Mouse (Mus musculus) forebrain, postnatal 0 days (tissue): ENCODE measurements at regions not wholly inside any gene's neighbourhood (a gene's known extent, or its start where the extent isn't known, plus 50 kb on each side); places are given as distances from the start of the nearest gene placed in this dataset.

ENCODE experiments used
- ATAC-seq: fragments of 200-750 bp; cut with Nextera tagmentation; 2 replicates; pipeline ENCODE4 v1.8.0; 2017; ENCODE audit warnings: mild to moderate bottlenecking, moderate library complexity
- DNase-seq: peaks from one replicate; pipeline ENCODE4 v3.0.0-alpha.2; 2015
- H3K27ac ChIP-seq: fragments of 300-500 bp; sonication (generic); 2 replicates; pipeline ENCODE4 v1.5.1; 2014; ENCODE audit warnings: low read depth, mild to moderate bottlenecking, antibody characterized with exemption, low read length, moderate library complexity, mixed read lengths
- H3K27me3 ChIP-seq: fragments of 300-500 bp; sonication (generic); 2 replicates; pipeline ENCODE4 v1.6.1; 2014; ENCODE audit warnings: mild to moderate bottlenecking, low read length, mixed read lengths; ENCODE audit not compliant: insufficient read depth
- H3K36me3 ChIP-seq: fragments of 300-500 bp; sonication (generic); 2 replicates; pipeline ENCODE4 v1.6.1; 2014; ENCODE audit warnings: mild to moderate bottlenecking, moderate library complexity; ENCODE audit not compliant: insufficient read depth
- H3K4me1 ChIP-seq: fragments of 300-500 bp; sonication (generic); 2 replicates; pipeline ENCODE4 v1.6.1; 2014; ENCODE audit warnings: antibody characterized with exemption; ENCODE audit not compliant: insufficient read depth
- H3K4me2 ChIP-seq: fragments of 300-500 bp; sonication (generic); 2 replicates; pipeline ENCODE4 v1.6.1; 2014; ENCODE audit warnings: low read depth, mild to moderate bottlenecking, moderate library complexity
- H3K4me3 ChIP-seq: fragments of 300-500 bp; sonication (generic); 2 replicates; pipeline ENCODE4 v1.5.1; 2014; ENCODE audit warnings: low read depth, low read length, mixed read lengths
- H3K9ac ChIP-seq: fragments of 300-500 bp; sonication (generic); 2 replicates; pipeline ENCODE4 v1.6.1; 2014; ENCODE audit warnings: mild to moderate bottlenecking
- H3K9me3 ChIP-seq: fragments of 300-500 bp; sonication (generic); 2 replicates; pipeline ENCODE4 v1.6.1; 2016; ENCODE audit warnings: low read length
- CTCF ChIP-seq: sonication (generic); IDR thresholded peaks from 2 replicates; pipeline ENCODE4 v1.5.1; 2016; ENCODE audit warnings: antibody characterized with exemption, control low read depth, low read depth
- WGBS: fragments of 180-500 bp; shearing (Covaris S2); extraction: QIAGEN DNeasy Blood & Tissue Kit; methylation state at CpG from one replicate; pipeline ENCODE4 v1.1.7; 2014; 5-methylcytosine and 5-hydroxymethylcytosine counted together

DNA sequence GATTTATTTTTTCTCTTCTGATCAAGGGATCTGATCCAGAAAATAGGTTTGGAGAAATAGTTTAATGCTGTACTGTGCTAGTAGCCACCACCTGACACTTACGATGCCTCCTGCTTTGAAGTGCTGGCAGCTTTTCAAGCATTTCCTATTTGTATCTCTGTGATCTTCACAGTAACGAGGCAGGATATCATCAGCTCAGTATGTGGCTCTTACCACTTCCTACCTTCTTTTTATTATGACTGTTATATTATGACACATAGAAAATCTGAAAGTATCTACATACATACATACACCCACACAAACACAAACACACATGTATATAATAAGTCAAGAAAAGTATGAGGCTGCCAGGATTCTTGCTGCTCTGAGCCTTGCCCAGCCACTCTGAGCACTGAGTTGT lies 124.4 kb upstream of the Fut8 start:
- Histone ChIP-seq H3K27me3 (no peaks in the 10 kb centered on the region), H3K9ac (no peak overlapping the region), H3K9me3 (no peaks in the 10 kb centered on the region), H3K4me3 (no peak overlapping the region), H3K27ac (no peak overlapping the region), H3K4me1 (no peaks in the 10 kb centered on the region), H3K36me3 (no peaks in the 10 kb centered on the region), H3K4me2 (no peak overlapping the region)
- TF ChIP-seq CTCF: no peak
- no peak for ATAC-seq
- 56% methylated on average over 2 of the region's 2 CpGs for WGBS
- DNase-seq: no peak

DNA sequence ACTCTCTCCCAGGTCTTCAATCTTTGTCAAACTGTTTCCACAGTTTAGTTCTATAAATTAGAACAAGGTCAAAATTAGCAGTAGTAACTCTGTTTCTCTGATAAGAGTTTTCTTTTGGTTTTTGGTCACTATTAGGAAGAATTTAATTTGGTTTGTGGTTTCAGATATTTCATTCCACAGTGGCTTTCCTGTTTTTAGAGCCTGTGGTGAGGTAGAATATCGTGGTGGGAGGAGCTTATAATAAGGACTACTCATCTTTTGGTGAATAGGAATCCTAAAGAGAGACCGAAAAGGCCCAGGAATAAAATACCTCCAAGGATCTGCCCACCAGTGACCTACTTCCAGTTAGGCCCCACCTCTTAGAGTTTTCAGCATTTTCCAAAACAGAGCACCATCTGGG lies 125.8 kb upstream of the Fut8 start:
- TF ChIP-seq CTCF: no peak
- ATAC-seq: no peak

DNA sequence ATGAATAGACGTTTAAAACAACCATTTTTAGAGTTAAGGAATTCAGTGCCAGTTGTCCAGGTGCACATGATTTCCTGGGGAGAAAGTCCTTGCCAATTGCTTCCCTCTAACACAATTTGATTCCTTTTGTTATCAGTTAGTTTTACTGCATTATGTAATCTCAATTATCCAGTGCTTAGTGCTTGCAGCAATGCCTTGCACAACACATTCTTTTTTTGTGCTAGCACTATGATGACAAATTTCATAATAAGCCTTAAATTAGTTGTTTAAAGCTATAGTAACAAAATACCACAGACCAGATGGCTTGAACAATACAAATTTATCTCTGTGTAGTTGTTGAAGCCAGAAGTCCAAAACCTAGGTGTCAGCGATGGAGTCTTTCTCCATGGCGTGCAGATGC lies 130.7 kb upstream of the Fut8 start:
- no peak for DNase-seq
- Histone ChIP-seq H3K4me2 (no peak overlapping the region), H3K27me3 (no peaks in the 10 kb centered on the region), H3K36me3 (no peaks in the 10 kb centered on the region), H3K4me1 (no peaks in the 10 kb centered on the region), H3K27ac (no peak overlapping the region), H3K9me3 (no peaks in the 10 kb centered on the region), H3K9ac (no peak overlapping the region), H3K4me3 (no peak overlapping the region)
- no peak for TF ChIP-seq CTCF
- 77% methylated on average over 3 of the region's 3 CpGs for WGBS
- ATAC-seq: no peak

More for the DNA sequence above, 125.8 kb upstream of the Fut8 start:
- Histone ChIP-seq H3K4me3 (no peak overlapping the region), H3K27ac (no peak overlapping the region), H3K9me3 (no peaks in the 10 kb centered on the region), H3K27me3 (no peaks in the 10 kb centered on the region), H3K36me3 (no peaks in the 10 kb centered on the region), H3K9ac (no peak overlapping the region), H3K4me1 (no peaks in the 10 kb centered on the region), H3K4me2 (no peak overlapping the region)
- no peak for DNase-seq
- WGBS: 76% methylated on average over 2 of the region's 2 CpGs

DNA sequence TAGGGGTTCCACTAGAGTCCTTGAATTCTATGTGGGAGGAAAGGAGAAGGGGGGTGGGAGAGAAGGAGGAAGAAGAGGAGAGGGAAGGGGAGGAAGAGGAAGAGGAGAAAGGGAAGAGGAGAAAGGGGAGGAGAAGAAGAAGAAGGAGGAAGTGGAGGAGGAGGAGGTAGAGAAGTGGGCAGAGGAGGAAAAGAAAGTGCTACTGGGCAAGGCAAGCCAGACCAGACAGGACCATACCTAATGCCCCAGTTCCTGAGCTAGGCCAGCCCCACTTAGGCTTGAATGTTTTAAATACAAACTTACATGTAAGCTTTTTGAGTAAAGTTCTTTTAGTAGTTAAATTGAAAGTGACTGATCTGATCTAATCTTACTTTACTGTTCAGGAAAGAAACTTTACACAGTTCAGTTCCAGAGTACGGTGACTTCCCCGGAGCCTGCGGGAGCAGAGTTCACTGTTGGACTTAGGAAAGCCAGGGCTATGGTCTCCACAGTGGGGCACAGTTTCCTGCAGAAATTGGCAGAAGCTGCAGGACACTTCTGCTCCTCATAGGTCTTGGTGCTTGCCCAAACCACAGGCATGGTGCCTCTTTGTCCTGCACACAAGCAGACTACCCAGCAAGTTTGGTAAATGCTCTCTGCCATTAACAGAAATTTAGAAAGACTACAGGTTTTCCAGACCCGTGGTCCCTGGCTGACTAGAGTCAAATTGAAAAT lies 131.9 kb upstream of the Fut8 start:
- Histone ChIP-seq H3K4me1 (no peaks in the 10 kb centered on the region), H3K27ac (no peak overlapping the region), H3K27me3 (no peaks in the 10 kb centered on the region), H3K36me3 (no peaks in the 10 kb centered on the region), H3K9ac (no peak overlapping the region), H3K4me2 (no peak overlapping the region), H3K9me3 (no peaks in the 10 kb centered on the region), H3K4me3 (no peak overlapping the region)
- no peak for ATAC-seq
- TF ChIP-seq CTCF: no peak
- WGBS: 85% methylated on average over 4 of the region's 4 CpGs
- no peak for DNase-seq

DNA sequence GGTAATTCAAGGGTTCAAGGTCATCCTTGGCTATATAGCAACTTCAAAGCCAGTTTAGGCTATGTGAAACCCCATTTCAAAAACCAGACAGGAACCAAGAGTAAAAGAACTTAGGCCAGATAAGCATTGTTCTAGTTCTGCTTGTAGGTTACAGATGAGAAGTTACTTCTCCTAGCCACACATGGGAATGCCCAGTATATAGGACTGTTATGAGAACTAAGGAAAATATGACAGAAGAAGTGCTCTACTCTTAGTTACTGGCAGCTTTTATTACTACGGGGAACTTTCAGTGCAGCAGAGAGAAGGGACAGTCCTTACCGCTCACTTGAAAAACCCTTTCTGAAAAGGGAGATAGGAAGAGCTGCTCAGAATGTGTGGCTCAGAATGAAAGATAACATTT lies 137.4 kb upstream of the Fut8 start:
- ATAC-seq (no peak), DNase-seq (no peak)
- TF ChIP-seq CTCF: no peak
- Histone ChIP-seq H3K4me2 (no peak overlapping the region), H3K4me1 (no peaks in the 10 kb centered on the region), H3K27ac (no peak overlapping the region), H3K9me3 (no peaks in the 10 kb centered on the region), H3K36me3 (no peaks in the 10 kb centered on the region), H3K27me3 (no peaks in the 10 kb centered on the region), H3K9ac (no peak overlapping the region), H3K4me3 (no peak overlapping the region)
- 97% methylated on average over 2 of the region's 2 CpGs for WGBS

DNA sequence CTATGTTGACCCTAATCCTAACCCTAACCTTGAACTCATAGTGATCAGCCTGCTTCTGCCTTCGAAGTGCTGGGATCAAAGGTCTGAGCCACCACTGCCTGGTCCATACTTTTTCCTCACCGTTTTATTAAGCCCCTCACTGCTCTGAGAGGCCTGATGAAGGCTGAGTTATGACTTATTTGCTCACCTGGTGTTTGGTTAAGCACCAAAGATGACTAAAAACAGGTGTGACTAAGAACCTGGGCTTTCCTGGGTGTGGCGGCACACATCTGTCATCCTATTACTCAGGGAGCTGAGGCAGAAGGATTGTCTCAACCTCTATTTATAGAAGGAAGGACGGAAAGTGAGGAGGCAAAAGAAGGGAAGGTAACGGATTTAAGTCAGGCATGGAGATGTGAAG lies 137.5 kb upstream of the Max start:
- ATAC-seq: no peak

DNA sequence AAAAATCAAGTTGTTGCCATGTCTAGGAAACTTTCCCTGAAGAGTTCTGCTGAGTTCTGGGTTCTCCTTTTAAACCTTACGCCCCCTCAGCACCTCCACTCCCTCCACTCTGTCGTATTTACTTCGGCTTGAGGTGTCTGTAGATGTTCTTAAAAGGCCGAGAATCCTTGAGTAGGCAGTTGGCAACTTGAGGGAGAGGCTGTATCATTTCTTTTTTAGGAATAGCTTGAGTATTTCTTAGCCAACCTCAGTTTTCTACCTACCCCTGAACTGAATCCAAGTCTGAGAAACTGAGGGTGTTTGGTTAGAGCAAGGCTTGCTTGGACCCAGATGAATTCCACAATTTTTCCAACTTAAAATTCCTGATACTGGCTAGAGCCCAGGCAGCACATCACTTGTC lies 136.8 kb upstream of the Max start:
- Histone ChIP-seq H3K27ac (no peak overlapping the region), H3K4me1 (no peaks in the 10 kb centered on the region), H3K36me3 (no peaks in the 10 kb centered on the region), H3K9ac (no peak overlapping the region), H3K4me3 (no peak overlapping the region), H3K4me2 (no peak overlapping the region), H3K27me3 (no peaks in the 10 kb centered on the region), H3K9me3 (no peaks in the 10 kb centered on the region)
- WGBS: 92% methylated on average over 4 of the region's 4 CpGs
- TF ChIP-seq CTCF: no peak
- DNase-seq (no peak), ATAC-seq (no peak)

More for the DNA sequence above, 137.5 kb upstream of the Max start:
- DNase-seq: no peak
- Histone ChIP-seq H3K4me3 (no peak overlapping the region), H3K4me2 (no peak overlapping the region), H3K27me3 (no peaks in the 10 kb centered on the region), H3K27ac (no peak overlapping the region), H3K36me3 (no peaks in the 10 kb centered on the region), H3K4me1 (no peaks in the 10 kb centered on the region), H3K9ac (no peak overlapping the region), H3K9me3 (no peaks in the 10 kb centered on the region)
- WGBS: 82% methylated on average over 5 of the region's 5 CpGs
- no peak for TF ChIP-seq CTCF
